Mouse (Mus musculus) liver, embryonic 14.5 days (tissue): ENCODE results near the gene Ralgapa2.

Source experiments
- CTCF ChIP-seq: IDR thresholded peaks from 2 replicates; pipeline ENCODE4 v1.5.1; 2016; ENCODE audit warnings: antibody characterized with exemption, low read depth, control low read depth
- EP300 ChIP-seq: IDR thresholded peaks from 2 replicates; pipeline ENCODE4 v1.6.1; 2016; ENCODE audit warnings: antibody characterized with exemption, low read depth

DNA sequence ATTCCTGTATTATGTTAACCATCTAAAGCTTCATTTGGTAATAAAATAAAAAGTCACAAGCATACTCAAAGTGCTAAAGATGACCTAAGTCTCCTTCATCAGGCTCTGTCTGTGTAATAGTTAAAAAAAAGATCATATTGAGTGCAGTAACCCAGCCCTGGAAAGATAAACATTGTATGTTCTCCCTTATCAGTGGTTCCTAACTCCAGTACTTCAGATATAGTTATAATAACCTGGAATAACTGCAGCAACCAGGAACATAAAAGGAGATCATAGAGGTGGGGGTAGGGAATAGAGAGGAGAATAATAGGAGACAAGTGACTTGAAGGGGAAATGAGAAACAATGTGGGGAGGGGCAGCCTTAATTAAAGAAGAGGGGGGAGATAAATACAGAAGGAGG lies 44.0 kb upstream of the Ralgapa2 start:
- TF ChIP-seq CTCF (no peak), EP300 (no peak)
